Mouse (Mus musculus) testis, adult 2 months (tissue): Measurements from ENCODE around the gene Grik5.

ENCODE experiments used
- CTCF ChIP-seq: fragments of 200-500 bp; IDR thresholded peaks from 2 replicates; pipeline ENCODE4 v1.5.1; 2012; ENCODE audit warnings: low read depth, mild to moderate bottlenecking, inconsistent platforms, low read length, moderate library complexity; ENCODE audit not compliant: control insufficient read depth, insufficient read depth, insufficient replicate concordance
- POLR2A ChIP-seq: fragments of 200-500 bp; IDR thresholded peaks from 2 replicates; pipeline ENCODE4 v1.6.1; 2012; ENCODE audit warnings: low read depth, mild to moderate bottlenecking, inconsistent platforms, low read length, moderate library complexity; ENCODE audit not compliant: control insufficient read depth

DNA sequence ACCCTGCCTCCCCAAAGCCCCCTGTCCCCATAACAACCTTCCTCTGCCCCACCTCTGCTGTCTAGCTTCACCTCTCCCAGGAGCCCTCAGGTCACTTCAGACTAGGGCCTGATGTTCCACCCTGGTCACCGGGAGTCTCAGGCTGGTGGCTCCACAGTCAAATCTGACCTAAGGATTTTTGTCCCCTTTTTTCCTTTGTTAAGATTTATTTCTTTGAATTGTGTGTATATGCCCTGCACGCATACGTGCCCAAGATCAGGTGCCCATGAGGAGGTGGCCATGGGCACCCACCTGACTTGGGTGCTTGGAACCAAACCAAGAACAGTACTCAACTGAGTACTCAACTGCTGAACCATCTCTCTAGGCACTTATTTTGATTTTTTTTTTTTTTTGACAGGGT lies 101.8 kb downstream of the Grik5 start:
- TF ChIP-seq CTCF = no peak
- TF ChIP-seq POLR2A = no peak
